Mouse (Mus musculus): ENCODE data around the gene Ccm2l. TPM values are rescaled to one million over a fixed set of nuclear protein-coding genes. Genes with fewer than 3 reads are reported as not detected.

Ccm2l gene
- 2.1 and 7.4 TPM in 2 replicates for total RNA-seq (2014; rRNA removed)
- 1.1 TPM in 2 replicates for polyA plus RNA-seq (2015; fragmentation: Nextera tagmentation; extraction: Ambion mirVana)

DNA sequence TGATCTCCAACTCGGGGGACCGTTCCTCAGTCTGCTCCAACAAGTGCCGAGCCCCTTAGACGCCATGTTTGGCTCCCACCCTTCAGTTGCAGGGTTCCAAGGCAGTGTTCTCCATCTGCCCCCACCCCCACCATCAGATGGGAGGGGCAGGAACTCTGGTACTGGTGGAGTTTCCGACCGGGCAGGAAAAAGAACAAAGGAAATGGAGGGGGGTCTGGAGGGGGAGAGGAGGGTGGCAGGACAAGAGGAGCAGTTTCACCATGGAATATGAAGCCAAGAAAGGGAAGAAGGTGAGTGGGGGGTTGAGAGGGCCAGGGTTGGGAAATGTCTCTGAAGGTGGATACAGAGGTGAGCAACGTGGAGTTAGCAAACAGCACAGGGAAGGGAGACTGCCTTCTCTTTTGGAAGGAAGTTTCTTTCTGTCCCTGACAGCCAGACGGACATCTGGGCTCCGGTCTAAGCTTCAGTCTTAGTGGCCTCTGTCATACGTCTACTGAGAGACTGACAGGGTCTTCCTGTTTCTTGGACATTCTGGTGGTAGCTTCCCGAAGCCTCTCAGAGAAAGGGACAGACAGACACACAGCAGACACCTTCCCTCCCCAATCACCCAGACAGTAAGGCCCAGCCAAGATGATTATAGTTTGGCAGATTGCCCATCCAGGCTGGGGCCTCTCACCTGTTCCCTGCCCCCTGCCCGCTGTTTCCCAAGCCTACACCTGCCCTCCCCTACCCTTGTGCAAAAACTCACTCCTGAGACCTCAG, at the start of gene Ccm2l:
TSS of gene Ccm2l (plus strand) at position 209 of the 762 bp plus-strand sequence.
- H3K4me2 ChIP-seq (ENCODE audit: low read depth), result no peak within 1 kb of the TSS
- WGBS, result 59% methylated on average over 12 of the region's 12 CpGs

DNA sequence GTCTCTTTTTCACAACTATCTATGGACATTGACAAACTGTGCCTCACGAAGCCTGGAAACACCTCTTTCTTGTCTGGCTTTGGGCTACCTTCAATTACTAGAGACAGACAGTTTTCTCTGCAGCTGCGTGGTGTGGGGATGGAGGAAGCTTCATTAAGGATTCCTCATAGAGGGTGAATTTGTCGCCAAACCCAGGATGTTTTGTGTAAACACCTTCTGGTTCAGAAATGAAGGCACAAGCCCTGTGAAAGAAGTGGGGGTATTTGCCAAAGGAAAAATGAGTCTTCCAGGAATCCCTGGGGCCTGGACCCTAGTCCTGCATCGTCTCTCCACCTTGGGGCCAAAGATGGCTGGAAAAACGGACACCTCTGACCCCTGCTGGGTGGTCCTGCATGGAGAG, 49.0 kb upstream of the Ccm2l start:
- no peak for DNase-seq
- 29% methylated on average over 5 of the region's 5 CpGs for WGBS

More for the DNA sequence above, at the start of gene Ccm2l:
- no peak for ATAC-seq
- Histone ChIP-seq H3K4me3 (ENCODE audit: low read depth, low read length) (no peak within 1 kb of the TSS), H3K9me3 (ENCODE audit: low read length) (no peaks in the 10 kb centered on the region), H3K4me1 (ENCODE audit: insufficient read depth) (no peaks in the 10 kb centered on the region), H3K27me3 (ENCODE audit: insufficient read depth, low read length) (peaks cover 8% of the 10 kb centered on the region), H3K9ac (no peak within 1 kb of the TSS), H3K27ac (ENCODE audit: low read depth, low read length) (no peak within 1 kb of the TSS), H3K36me3 (ENCODE audit: insufficient read depth) (no peaks in the 10 kb centered on the region)
- DNase-seq, result no peak
- TF ChIP-seq CTCF (IDR thresholded peaks at IDR 0.05; ENCODE audit: low read depth), result no peak

DNA sequence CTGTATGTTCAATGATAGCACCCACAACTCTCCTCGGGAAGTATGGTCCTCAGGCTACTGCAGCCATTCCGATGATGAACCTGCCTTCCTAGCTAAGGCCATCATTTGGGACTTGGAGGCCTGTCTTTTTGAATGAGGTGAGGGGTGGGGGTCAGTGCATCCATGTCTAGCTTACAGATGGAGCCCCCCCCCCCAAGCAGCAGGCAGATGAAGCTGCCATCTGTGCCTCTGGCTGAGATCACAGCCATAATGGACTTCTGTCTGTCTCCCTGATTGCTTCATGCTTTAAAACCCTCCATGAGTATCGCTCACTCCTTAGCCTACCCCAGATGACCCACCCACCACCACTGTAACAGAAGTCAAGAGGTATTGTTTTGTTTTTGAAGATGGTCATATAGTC, 46.4 kb upstream of the Ccm2l start:
- no peak overlapping the region for H3K9ac ChIP-seq
- peaks cover 3% of the 10 kb centered on the region; the same call in 1 of the 2 replicates for H3K4me1 ChIP-seq (ENCODE audit: insufficient read depth)
- no peaks in the 10 kb centered on the region for H3K9me3 ChIP-seq (ENCODE audit: low read length)
- H3K4me2 ChIP-seq (ENCODE audit: low read depth), result no peak overlapping the region
- 72% methylated on average over 3 of the region's 3 CpGs for WGBS
- no peak overlapping the region for H3K4me3 ChIP-seq (ENCODE audit: low read depth, low read length)
- no peak for DNase-seq
- TF ChIP-seq CTCF (IDR thresholded peaks at IDR 0.05; ENCODE audit: low read depth), result no peak
- H3K36me3 ChIP-seq (ENCODE audit: insufficient read depth), result no peaks in the 10 kb centered on the region
- H3K27me3 ChIP-seq (ENCODE audit: insufficient read depth, low read length), result no peaks in the 10 kb centered on the region
- no peak overlapping the region for H3K27ac ChIP-seq (ENCODE audit: low read depth, low read length)
- no peak for ATAC-seq

More for the DNA sequence above, 49.0 kb upstream of the Ccm2l start:
- Histone ChIP-seq H3K4me2 (ENCODE audit: low read depth) (no peak overlapping the region), H3K9me3 (ENCODE audit: low read length) (no peaks in the 10 kb centered on the region), H3K4me3 (ENCODE audit: low read depth, low read length) (no peak overlapping the region), H3K27me3 (ENCODE audit: insufficient read depth, low read length) (no peaks in the 10 kb centered on the region), H3K9ac (no peak overlapping the region; the same call in 1 of the 2 replicates), H3K4me1 (ENCODE audit: insufficient read depth) (peaks cover 7% of the 10 kb centered on the region; the same call in 1 of the 2 replicates), H3K27ac (ENCODE audit: low read depth, low read length) (no peak overlapping the region), H3K36me3 (ENCODE audit: insufficient read depth) (peaks cover 18% of the 10 kb centered on the region)
- ATAC-seq, result no peak
- TF ChIP-seq CTCF (IDR thresholded peaks at IDR 0.05; ENCODE audit: low read depth), result no peak

DNA sequence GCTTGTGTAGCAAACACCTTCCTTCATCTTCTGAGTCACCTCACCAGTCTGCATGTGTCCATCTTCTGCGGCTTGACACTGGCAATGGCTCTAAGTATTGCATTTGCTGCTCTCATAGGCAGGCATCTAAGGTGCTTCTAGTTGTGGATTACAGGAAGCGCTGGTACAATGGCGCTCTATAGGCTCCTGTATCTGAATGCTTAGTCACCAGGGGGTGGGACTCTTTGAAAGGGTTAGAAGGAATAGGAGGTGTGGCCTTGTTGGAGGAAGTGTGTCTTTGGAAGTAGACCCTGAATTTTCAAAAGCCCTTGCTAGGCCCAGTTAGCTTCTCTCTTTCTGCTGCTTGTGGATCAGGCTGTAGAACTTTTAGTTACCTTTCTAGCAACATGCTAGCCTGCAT, 44.6 kb upstream of the Ccm2l start:
- WGBS, result 51% methylated on average over 3 of the region's 3 CpGs
- no peak for DNase-seq

DNA sequence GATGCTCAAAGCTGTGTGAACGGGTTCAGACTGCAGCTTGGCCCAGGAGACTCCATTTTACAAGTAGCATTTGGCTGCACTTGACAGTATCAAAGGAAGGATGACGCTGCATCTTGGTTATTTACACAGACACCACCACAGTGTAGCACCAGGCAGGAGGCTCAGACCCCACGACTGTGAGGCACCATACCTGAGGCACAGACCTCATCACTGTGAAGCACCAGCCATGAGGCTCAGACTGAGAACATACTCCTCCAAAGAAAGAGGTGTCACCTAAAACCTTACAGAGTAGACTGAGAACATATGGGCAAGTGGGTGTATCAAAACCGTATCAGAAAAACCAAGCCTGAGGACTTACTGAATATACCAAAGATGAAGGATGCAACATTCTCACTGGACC, 42.9 kb upstream of the Ccm2l start:
- DNase-seq (no peak), ATAC-seq (no peak)
- no peak overlapping the region for H3K27ac ChIP-seq (ENCODE audit: low read depth, low read length)
- H3K27me3 ChIP-seq (ENCODE audit: insufficient read depth, low read length), result no peaks in the 10 kb centered on the region
- WGBS, result 51% methylated on average over 4 of the region's 4 CpGs
- no peak overlapping the region for H3K4me3 ChIP-seq (ENCODE audit: low read depth, low read length)
- TF ChIP-seq CTCF (IDR thresholded peaks at IDR 0.05; ENCODE audit: low read depth), result no peak
- H3K36me3 ChIP-seq (ENCODE audit: insufficient read depth), result no peaks in the 10 kb centered on the region
- no peak overlapping the region for H3K4me2 ChIP-seq (ENCODE audit: low read depth)
- no peak overlapping the region for H3K9ac ChIP-seq
- H3K9me3 ChIP-seq (ENCODE audit: low read length), result no peaks in the 10 kb centered on the region
- no peaks in the 10 kb centered on the region for H3K4me1 ChIP-seq (ENCODE audit: insufficient read depth)

More for the DNA sequence above, 44.6 kb upstream of the Ccm2l start:
- H3K27me3 ChIP-seq (ENCODE audit: insufficient read depth, low read length), result no peaks in the 10 kb centered on the region
- H3K27ac ChIP-seq (ENCODE audit: low read depth, low read length), result no peak overlapping the region
- no peaks in the 10 kb centered on the region for H3K4me1 ChIP-seq (ENCODE audit: insufficient read depth)
- no peak overlapping the region for H3K4me2 ChIP-seq (ENCODE audit: low read depth)
- no peak for TF ChIP-seq CTCF (IDR thresholded peaks at IDR 0.05; ENCODE audit: low read depth)
- H3K9me3 ChIP-seq (ENCODE audit: low read length), result no peaks in the 10 kb centered on the region
- no peak overlapping the region for H3K9ac ChIP-seq
- no peak overlapping the region for H3K4me3 ChIP-seq (ENCODE audit: low read depth, low read length)
- H3K36me3 ChIP-seq (ENCODE audit: insufficient read depth), result no peaks in the 10 kb centered on the region
- no peak for ATAC-seq

DNA sequence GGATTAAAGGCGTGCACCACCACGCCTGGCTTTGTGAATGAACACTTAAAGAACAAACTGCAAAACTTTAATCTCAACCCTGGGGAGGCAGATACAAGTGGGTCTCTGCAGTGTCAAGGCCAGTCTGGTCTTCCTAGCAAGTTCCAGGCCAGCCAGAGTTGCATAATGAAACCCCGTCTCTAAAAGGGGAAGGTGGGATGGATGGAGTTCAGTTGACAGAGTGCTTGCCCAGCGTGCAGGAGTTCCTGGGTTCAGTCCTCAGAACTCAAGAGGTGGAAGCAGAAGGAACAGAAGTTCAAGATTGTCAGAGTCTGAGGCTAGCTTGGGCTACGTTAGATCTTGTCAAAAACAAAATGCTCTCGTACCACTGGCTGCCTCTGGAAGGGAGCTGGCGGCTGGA, 39.7 kb upstream of the Ccm2l start:
- no peak for DNase-seq
- no peak overlapping the region for H3K4me2 ChIP-seq (ENCODE audit: low read depth)
- H3K9me3 ChIP-seq (ENCODE audit: low read length), result no peaks in the 10 kb centered on the region
- TF ChIP-seq CTCF (IDR thresholded peaks at IDR 0.05; ENCODE audit: low read depth), result no peak
- no peaks in the 10 kb centered on the region for H3K4me1 ChIP-seq (ENCODE audit: insufficient read depth)
- no peak overlapping the region for H3K4me3 ChIP-seq (ENCODE audit: low read depth, low read length)
- no peak overlapping the region for H3K27ac ChIP-seq (ENCODE audit: low read depth, low read length)
- 82% methylated on average over 7 of the region's 7 CpGs for WGBS
- ATAC-seq, result no peak
- no peaks in the 10 kb centered on the region for H3K27me3 ChIP-seq (ENCODE audit: insufficient read depth, low read length)
- H3K36me3 ChIP-seq (ENCODE audit: insufficient read depth), result no peaks in the 10 kb centered on the region
- H3K9ac ChIP-seq, result no peak overlapping the region

DNA sequence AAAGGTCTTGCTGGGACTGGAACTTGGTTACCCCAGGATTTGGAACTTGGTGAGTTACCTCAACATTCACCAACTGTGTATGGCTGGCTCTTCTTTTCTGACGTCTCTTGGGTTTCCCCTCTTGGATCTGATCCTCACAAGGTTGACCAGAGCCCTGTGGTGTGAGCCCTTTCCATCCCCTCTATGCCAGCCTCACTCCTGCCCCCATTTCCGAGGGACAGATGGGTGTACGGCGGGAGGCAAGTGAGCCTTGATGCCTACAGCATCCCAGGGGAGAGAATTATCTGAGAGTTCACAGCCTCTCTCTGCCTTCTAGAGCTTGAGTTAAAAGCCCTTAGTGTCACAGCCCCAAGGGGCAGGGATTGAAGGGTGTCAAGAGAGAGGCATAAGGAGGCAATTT, 38.3 kb upstream of the Ccm2l start:
- Histone ChIP-seq H3K4me3 (ENCODE audit: low read depth, low read length) (no peak overlapping the region), H3K36me3 (ENCODE audit: insufficient read depth) (no peaks in the 10 kb centered on the region), H3K9ac (no peak overlapping the region), H3K27ac (ENCODE audit: low read depth, low read length) (no peak overlapping the region), H3K4me2 (ENCODE audit: low read depth) (no peak overlapping the region), H3K4me1 (ENCODE audit: insufficient read depth) (no peaks in the 10 kb centered on the region), H3K27me3 (ENCODE audit: insufficient read depth, low read length) (no peaks in the 10 kb centered on the region), H3K9me3 (ENCODE audit: low read length) (no peaks in the 10 kb centered on the region)
- no peak for ATAC-seq
- WGBS, result 65% methylated on average over 4 of the region's 4 CpGs
- no peak for TF ChIP-seq CTCF (IDR thresholded peaks at IDR 0.05; ENCODE audit: low read depth)
- no peak for DNase-seq
